Mouse (Mus musculus) midbrain, embryonic 14.5 days (tissue): ENCODE measurements around the gene Dhrs2. TPM values are rescaled to one million over a fixed set of nuclear protein-coding genes. Genes with fewer than 3 reads are reported as not detected.

ENCODE experiments used
- ATAC-seq: fragments of 200-750 bp; cut with Nextera tagmentation; 2 replicates; pipeline ENCODE4 v1.8.0; 2017; ENCODE audit warnings: moderate number of reproducible peaks, moderate library complexity; ENCODE audit not compliant: low FRiP score, low TSS enrichment
- DNase-seq: peaks from one replicate; pipeline ENCODE4 v3.0.0-alpha.2; 2015
- H3K27ac ChIP-seq: fragments of 300-500 bp; sonication (generic); replicated peaks from 2 replicates; pipeline ENCODE4 v1.5.1; 2014; ENCODE audit warnings: mild to moderate bottlenecking, low read depth, low read length, moderate library complexity
- H3K27me3 ChIP-seq: fragments of 300-500 bp; sonication (generic); 2 replicates; pipeline ENCODE4 v1.6.1; 2014; ENCODE audit warnings: low read length, control low read depth, mixed read lengths; ENCODE audit not compliant: control insufficient read depth, insufficient read depth
- H3K36me3 ChIP-seq: fragments of 300-500 bp; sonication (generic); 2 replicates; pipeline ENCODE4 v1.6.1; 2014; ENCODE audit warnings: low read length, control low read depth; ENCODE audit not compliant: control insufficient read depth, insufficient read depth
- H3K4me1 ChIP-seq: fragments of 300-500 bp; sonication (generic); 2 replicates; pipeline ENCODE4 v1.6.1; 2014; ENCODE audit warnings: mild to moderate bottlenecking, antibody characterized with exemption, low read length, control low read depth; ENCODE audit not compliant: control insufficient read depth, insufficient read depth
- H3K4me2 ChIP-seq: fragments of 300-500 bp; sonication (generic); 2 replicates; pipeline ENCODE4 v1.6.1; 2014; ENCODE audit warnings: mild to moderate bottlenecking, low read length, moderate library complexity
- H3K4me3 ChIP-seq: fragments of 300-500 bp; sonication (generic); replicated peaks from 2 replicates; pipeline ENCODE4 v1.5.1; 2014; ENCODE audit warnings: low read depth, low read length
- H3K9ac ChIP-seq: fragments of 300-500 bp; sonication (generic); replicated peaks from 2 replicates; pipeline ENCODE4 v1.6.1; 2014; ENCODE audit warnings: mild to moderate bottlenecking, low read length, moderate library complexity
- H3K9me3 ChIP-seq: fragments of 300-500 bp; sonication (generic); 2 replicates; pipeline ENCODE4 v1.6.1; 2016; ENCODE audit warnings: low read length, control low read depth, mixed read lengths; ENCODE audit not compliant: control insufficient read depth
- WGBS: fragments of 180-500 bp; shearing (Covaris S2); extraction: QIAGEN DNeasy Blood & Tissue Kit; methylation state at CpG from one replicate; pipeline ENCODE4 v1.1.7; 2014; 5-methylcytosine and 5-hydroxymethylcytosine counted together
- polyA plus RNA-seq: library from polyadenylated mRNA; unstranded; fragments of >200 nt; fragmentation: Nextera tagmentation; extraction: Ambion mirVana; gene quantifications from 2 replicates; pipeline ENCODE4 v1.2.1, GENCODE M21; 2014

The Dhrs2 gene
- polyA plus RNA-seq, 1 experiment from 2014 or later, result 0.78 TPM

GRCm38 (mm10) chr14:55193876-55194635 is 27.8 kb upstream of the Dhrs2 start:
- Histone ChIP-seq H3K4me2 (no peak overlapping the region), H3K4me3 (no peak overlapping the region), H3K9me3 (no peaks in the 10 kb centered on the region), H3K4me1 (peaks cover 9% of the 10 kb centered on the region), H3K9ac (no peak overlapping the region), H3K27ac (no peak overlapping the region), H3K27me3 (no peaks in the 10 kb centered on the region), H3K36me3 (no peaks in the 10 kb centered on the region)
- 80% methylated on average over 14 of the region's 14 CpGs for WGBS
- no peak for DNase-seq
- no peak for ATAC-seq

GRCm38 (mm10) chr14:55194786-55195185 is 27.0 kb upstream of the Dhrs2 start:
- WGBS, result 70% methylated on average over 6 of the region's 6 CpGs
- no peak overlapping the region for H3K4me3 ChIP-seq
- H3K9me3 ChIP-seq, result no peaks in the 10 kb centered on the region
- peaks cover 2% of the 10 kb centered on the region for H3K4me1 ChIP-seq
- H3K36me3 ChIP-seq, result no peaks in the 10 kb centered on the region
- DNase-seq, result no peak
- H3K27ac ChIP-seq, result no peak overlapping the region
- no peak overlapping the region for H3K4me2 ChIP-seq
- no peaks in the 10 kb centered on the region for H3K27me3 ChIP-seq
- no peak for ATAC-seq
- H3K9ac ChIP-seq, result no peak overlapping the region

- Histone ChIP-seq H3K27me3 (no peaks in the 10 kb centered on the region), H3K36me3 (no peaks in the 10 kb centered on the region), H3K4me1 (no peaks in the 10 kb centered on the region), H3K4me3 (no peak overlapping the region), H3K9me3 (no peaks in the 10 kb centered on the region), H3K9ac (no peak overlapping the region), H3K27ac (no peak overlapping the region), H3K4me2 (no peak overlapping the region)
- ATAC-seq (no peak), DNase-seq (no peak)
- 71% methylated on average over 2 of the region's 2 CpGs for WGBS
These were observed 24.7 kb upstream of the Dhrs2 start for GRCm38 (mm10) chr14:55197121-55197520.

GRCm38 (mm10) chr14:55198187-55198586 is 23.6 kb upstream of the Dhrs2 start:
- Histone ChIP-seq H3K36me3 (no peaks in the 10 kb centered on the region), H3K27me3 (no peaks in the 10 kb centered on the region), H3K9me3 (no peaks in the 10 kb centered on the region), H3K27ac (no peak overlapping the region), H3K4me1 (no peaks in the 10 kb centered on the region), H3K4me2 (no peak overlapping the region), H3K9ac (no peak overlapping the region), H3K4me3 (no peak overlapping the region)
- WGBS, result 92% methylated on average over 2 of the region's 2 CpGs
- no peak for ATAC-seq
- DNase-seq, result no peak

GRCm38 (mm10) chr14:55204544-55204943 is 17.3 kb upstream of the Dhrs2 start:
- no peaks in the 10 kb centered on the region for H3K9me3 ChIP-seq
- no peak overlapping the region for H3K9ac ChIP-seq
- H3K4me2 ChIP-seq, result no peak overlapping the region
- WGBS, result 71% methylated on average over 3 of the region's 3 CpGs
- DNase-seq, result no peak
- H3K27me3 ChIP-seq, result no peaks in the 10 kb centered on the region
- H3K4me1 ChIP-seq, result peaks cover 23% of the 10 kb centered on the region
- H3K27ac ChIP-seq, result peak overlapping the region; percentile 77
- peak; percentile 8; the same call in 1 of the 2 replicates for ATAC-seq
- no peaks in the 10 kb centered on the region for H3K36me3 ChIP-seq
- no peak overlapping the region for H3K4me3 ChIP-seq

- ATAC-seq, result peak; percentile 89
- peak overlapping the region; percentile 77 for H3K27ac ChIP-seq
- DNase-seq, result peak; percentile 89
- no peaks in the 10 kb centered on the region for H3K36me3 ChIP-seq
- no peaks in the 10 kb centered on the region for H3K27me3 ChIP-seq
- 14% methylated on average over 3 of the region's 3 CpGs for WGBS
- no peak overlapping the region for H3K4me3 ChIP-seq
- peaks cover 23% of the 10 kb centered on the region for H3K4me1 ChIP-seq
- no peaks in the 10 kb centered on the region for H3K9me3 ChIP-seq
- no peak overlapping the region for H3K9ac ChIP-seq
- H3K4me2 ChIP-seq, result peak overlapping the region; percentile 9; the same call in 1 of the 2 replicates
These were observed 16.6 kb upstream of the Dhrs2 start for GRCm38 (mm10) chr14:55205045-55205750.

GRCm38 (mm10) chr14:55208306-55208705 is 13.5 kb upstream of the Dhrs2 start:
- DNase-seq, result no peak
- H3K27me3 ChIP-seq, result no peaks in the 10 kb centered on the region
- WGBS, result 86% methylated on average over 2 of the region's 2 CpGs
- no peak overlapping the region for H3K27ac ChIP-seq
- H3K4me1 ChIP-seq, result peaks cover 23% of the 10 kb centered on the region
- no peaks in the 10 kb centered on the region for H3K36me3 ChIP-seq
- no peaks in the 10 kb centered on the region for H3K9me3 ChIP-seq
- no peak overlapping the region for H3K4me2 ChIP-seq
- H3K4me3 ChIP-seq, result no peak overlapping the region
- no peak overlapping the region for H3K9ac ChIP-seq
- ATAC-seq, result no peak

GRCm38 (mm10) chr14:55213621-55214020 is 8.2 kb upstream of the Dhrs2 start:
- Histone ChIP-seq H3K9me3 (no peaks in the 10 kb centered on the region), H3K9ac (no peak overlapping the region), H3K36me3 (no peaks in the 10 kb centered on the region), H3K4me3 (no peak overlapping the region), H3K27me3 (no peaks in the 10 kb centered on the region), H3K4me1 (no peaks in the 10 kb centered on the region), H3K4me2 (no peak overlapping the region), H3K27ac (no peak overlapping the region)
- DNase-seq (no peak), ATAC-seq (no peak)
- WGBS, result 89% methylated on average over 3 of the region's 3 CpGs

- H3K9me3 ChIP-seq, result no peaks in the 10 kb centered on the region
- no peaks in the 10 kb centered on the region for H3K36me3 ChIP-seq
- no peaks in the 10 kb centered on the region for H3K27me3 ChIP-seq
- no peaks in the 10 kb centered on the region for H3K4me1 ChIP-seq
- no peak overlapping the region for H3K27ac ChIP-seq
- H3K4me2 ChIP-seq, result no peak overlapping the region
- WGBS, result 60% methylated on average over 4 of the region's 4 CpGs
- H3K9ac ChIP-seq, result no peak overlapping the region
- no peak overlapping the region for H3K4me3 ChIP-seq
- peak; percentile 59 for DNase-seq
- ATAC-seq, result no peak
These were observed 7.3 kb upstream of the Dhrs2 start for GRCm38 (mm10) chr14:55214507-55214906.
